Mouse (Mus musculus): ENCODE measurements around the gene Atp6v0c. TPM values are rescaled to one million over a fixed set of nuclear protein-coding genes. Genes with fewer than 3 reads are reported as not detected.
A peak's percentile ranks its signal among the peaks of the same experiment; 100 is the strongest.

Gene Atp6v0c
- 346 and 376 TPM in 2 replicates for total RNA-seq (2021)
- long read RNA-seq, experiment 1, transcript Atp6v0c-201 (3 exons, 1,183 nt), result major isoform, 567 of 584 reads
- long read RNA-seq, experiment 1, transcript Atp6v0c-202 (4 exons, 796 nt), result minor isoform, 5 of 584 reads
- long read RNA-seq, experiment 1, partial matches to known transcripts, result 4 of 584 reads
- long read RNA-seq, experiment 1, other reads (novel, unspliced or antisense), result 8 of 584 reads
- long read RNA-seq, experiment 2, transcript Atp6v0c-201 (3 exons, 1,183 nt), result major isoform, 385 of 402 reads
- long read RNA-seq, experiment 2, partial matches to known transcripts, result 7 of 402 reads
- long read RNA-seq, experiment 2, other reads (novel, unspliced or antisense), result 7 of 402 reads

DNA sequence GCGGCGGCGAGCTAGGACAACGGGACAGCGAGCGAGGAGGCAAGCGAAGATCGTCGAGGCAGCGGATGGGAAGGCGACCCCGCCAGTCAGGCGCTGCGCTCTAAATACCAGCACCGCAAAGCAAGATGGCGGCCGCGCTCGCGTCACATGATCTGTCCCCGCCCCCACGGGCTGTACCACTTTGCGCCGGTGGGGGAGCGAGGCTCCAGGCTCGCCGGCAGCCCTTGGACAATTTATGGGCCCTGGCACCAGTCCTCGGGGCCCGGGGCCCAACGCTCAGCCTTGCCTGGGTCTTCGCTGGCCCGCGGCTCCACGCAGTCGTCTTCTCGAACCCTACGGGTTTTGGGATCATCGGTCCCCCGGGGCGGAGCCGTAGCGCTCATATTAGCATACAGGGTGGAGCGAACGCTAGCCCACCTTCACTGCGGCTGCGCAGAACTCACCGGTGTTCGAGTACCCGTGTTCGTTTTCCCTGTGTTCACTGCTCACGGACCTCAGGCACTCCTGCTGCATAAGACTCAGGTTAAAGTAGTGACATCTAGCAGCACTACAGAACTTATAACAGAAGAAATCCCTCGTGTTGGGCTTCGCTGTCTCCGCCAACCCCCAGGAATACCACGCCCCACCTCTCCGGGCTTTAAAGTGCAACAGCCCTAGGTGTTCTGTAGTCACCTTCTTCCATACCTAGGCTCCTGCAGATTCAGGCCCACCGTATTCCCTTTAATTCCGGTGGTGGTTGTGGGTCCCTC lies at the start of gene Atp6v0c:
TSS of gene Atp6v0c (minus strand) at position 386 of the 749 bp plus-strand sequence.
- DNase-seq, result peak; percentile 96

DNA sequence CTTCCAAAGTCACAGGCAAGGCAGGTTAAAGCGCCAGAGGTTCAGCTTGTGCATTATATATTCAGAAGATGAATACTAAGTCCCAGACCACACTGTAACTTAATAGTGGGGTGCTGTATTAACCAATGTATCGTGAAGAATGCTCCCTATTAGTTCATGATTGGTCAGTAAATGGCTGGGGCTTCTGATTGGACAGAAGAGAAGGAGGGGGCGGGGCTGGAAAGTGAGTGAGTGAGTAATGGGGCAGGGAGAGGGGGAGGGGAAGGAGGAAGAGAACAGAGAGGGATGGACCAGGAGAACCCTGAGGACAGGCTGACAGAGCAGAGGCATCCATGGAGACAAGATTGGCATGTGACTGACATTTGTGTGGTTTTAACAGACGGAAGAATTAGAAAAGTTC lies 47.3 kb upstream of the Atp6v0c start:
- no peak for DNase-seq

DNA sequence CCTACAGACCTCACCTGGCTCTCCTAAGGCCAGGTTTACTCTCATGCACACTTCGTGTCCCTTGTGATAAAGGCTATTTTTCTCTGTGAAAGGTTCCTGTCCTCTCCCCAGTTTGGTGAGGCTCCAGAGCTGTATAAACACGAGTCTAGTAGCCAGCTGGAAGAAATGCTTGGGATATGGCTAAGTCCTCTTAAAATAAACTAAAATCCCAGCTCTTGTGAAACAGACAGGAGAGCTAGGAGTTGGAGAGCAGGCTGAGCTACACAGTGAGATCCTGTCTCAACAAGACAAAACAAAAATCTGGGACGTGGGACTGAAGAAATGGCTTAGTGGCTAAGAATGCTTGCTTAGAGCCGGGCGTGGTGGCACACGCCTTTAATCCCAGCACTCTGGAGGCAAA lies 43.7 kb upstream of the Atp6v0c start:
- DNase-seq, result no peak

GRCm38 (mm10) chr17:24212441-24213018 lies 43.0 kb upstream of the Atp6v0c start:
- no peak for DNase-seq

- DNase-seq, result peak; percentile 83
Measured at GRCm38 (mm10) chr17:24211631-24212440, 42.3 kb upstream of the Atp6v0c start.

DNA sequence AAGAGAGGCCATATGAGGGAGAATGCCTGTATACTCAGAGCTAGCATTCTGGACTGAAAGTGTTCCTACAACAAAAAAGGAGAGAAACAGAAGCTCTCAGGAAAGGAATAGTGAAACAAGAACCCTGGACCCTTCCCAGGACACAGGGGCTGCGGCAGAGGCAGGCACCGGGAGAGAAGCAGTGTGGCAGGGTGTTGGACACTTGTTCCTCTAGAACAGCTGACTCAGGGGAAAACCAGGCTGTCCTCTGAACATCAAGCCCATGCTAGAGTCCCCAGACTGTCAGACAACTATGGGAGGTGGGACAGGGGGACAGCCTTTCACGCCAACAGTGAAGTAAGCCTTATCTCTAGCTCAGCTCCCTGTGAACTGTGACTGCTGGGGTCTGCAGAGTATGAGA lies 41.1 kb upstream of the Atp6v0c start:
- DNase-seq, result no peak

- no peak for DNase-seq
Measured at GRCm38 (mm10) chr17:24209916-24210240, 40.4 kb upstream of the Atp6v0c start.

DNA sequence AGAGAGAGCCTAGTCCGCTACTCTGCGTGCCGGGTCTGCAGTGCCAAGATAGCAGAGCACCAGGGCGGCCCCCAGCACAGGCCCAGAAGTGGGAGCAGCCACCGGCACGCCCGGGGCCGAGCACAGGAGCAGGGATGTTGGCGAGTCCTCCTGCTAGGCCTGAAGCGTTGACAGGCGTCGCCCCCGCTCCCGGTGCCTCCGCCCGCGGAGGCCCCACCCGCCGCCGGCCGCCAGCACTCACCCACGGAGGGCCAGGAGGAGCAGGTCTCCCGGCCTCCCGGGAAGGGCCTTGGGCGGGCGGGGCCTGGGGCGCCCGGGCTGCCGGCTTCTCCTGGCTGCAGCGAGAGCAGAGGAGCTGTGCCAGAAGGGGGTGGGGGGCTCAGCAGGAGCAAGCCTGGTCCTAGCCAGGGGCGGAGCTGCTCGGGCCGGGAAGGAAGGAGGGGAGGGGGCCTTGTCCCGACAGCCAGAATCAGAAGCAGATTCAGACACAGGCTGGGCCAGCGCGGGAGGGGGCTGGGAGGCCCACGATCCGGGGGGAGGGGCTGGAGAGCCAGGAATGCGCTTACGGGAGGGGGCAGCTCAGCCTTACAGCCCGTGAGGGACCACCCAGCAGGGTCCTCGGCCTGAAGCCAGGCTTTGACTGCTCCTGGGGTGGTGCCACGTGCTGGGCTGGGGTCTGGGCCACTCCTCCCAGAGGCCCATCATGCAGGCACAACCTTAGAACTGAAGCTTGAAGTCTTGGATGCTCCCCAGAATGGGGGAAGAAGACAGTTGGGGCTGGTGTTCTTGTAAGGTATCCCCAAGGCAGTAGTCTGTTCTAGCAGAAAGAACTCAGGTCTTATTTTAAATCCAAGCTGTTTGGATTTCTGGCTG lies 39.8 kb upstream of the Atp6v0c start, which contains the start of gene Ntn3:
TSS of gene Ntn3 (minus strand) at position 489 of the 873 bp plus-strand sequence.
- DNase-seq, result peak; percentile 66

DNA sequence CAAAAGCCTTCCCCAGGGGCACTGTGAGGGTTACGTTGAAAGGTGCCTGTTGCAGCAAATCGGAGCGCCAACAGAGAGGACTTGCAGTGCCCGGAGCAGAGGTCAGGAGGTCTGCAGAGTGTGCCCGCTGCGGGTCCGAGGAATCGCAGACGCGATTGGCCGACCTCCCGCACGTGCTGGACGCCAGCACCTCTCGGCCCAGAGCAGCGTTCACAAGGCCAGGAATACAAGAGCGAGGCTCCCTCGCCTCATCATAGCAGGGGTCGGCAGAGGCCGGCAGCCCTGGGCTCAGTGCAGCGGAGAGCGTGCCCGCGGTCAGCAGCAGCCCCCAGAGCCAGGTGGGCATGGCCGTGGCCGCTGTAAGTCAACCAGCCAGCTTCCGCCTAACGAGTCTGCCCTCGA lies 39.1 kb upstream of the Atp6v0c start:
- peak; percentile 57 for DNase-seq

- DNase-seq, result no peak
Measured at GRCm38 (mm10) chr17:24207768-24208640, 38.5 kb upstream of the Atp6v0c start.

DNA sequence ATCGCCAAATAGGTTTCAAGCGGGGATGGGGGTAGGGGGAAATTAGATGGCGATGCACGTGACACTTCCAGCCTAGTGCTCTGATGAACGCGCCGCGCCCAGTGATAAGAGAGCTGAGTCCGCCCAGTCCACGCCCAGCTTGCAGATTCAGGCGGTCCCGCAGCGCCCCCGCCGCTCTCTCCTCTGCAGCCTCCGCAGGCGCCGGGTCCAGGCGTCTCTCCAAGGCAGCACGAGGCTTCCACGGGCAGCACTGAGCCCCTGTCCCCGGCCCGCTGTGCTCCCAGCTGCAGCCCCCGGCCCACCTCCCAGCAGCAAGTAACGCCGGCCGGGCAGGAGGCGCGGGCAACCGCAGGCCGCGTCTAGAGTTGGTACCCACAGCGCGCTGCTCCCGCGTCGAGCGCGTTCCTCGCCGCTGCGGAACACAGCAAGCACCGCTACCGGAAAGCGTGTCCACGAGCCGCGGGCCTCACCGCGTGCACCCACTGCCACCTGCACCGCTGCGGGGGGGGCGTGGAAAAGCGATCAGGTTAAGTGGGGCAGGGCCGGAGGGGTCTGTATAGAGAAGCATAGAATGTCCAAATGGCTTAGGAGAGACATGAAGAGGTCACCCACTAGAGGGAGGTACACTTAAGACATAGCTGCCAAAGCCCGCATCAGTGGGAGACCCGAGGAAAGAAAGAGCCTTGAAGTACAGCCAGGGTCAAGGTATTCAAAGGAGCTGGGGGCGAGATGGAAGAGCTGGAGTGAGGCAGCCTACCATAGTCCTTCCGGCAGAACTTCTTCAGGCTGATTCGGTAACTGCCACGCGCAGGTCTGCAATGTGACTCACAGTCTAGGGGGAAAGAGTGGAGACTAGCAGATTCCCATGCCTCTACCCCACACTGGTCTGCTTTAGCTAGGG lies 37.2 kb upstream of the Atp6v0c start:
- peak; percentile 64 for DNase-seq

GRCm38 (mm10) chr17:24205908-24206361 lies 36.4 kb upstream of the Atp6v0c start:
- peak; percentile 56 for DNase-seq

DNA sequence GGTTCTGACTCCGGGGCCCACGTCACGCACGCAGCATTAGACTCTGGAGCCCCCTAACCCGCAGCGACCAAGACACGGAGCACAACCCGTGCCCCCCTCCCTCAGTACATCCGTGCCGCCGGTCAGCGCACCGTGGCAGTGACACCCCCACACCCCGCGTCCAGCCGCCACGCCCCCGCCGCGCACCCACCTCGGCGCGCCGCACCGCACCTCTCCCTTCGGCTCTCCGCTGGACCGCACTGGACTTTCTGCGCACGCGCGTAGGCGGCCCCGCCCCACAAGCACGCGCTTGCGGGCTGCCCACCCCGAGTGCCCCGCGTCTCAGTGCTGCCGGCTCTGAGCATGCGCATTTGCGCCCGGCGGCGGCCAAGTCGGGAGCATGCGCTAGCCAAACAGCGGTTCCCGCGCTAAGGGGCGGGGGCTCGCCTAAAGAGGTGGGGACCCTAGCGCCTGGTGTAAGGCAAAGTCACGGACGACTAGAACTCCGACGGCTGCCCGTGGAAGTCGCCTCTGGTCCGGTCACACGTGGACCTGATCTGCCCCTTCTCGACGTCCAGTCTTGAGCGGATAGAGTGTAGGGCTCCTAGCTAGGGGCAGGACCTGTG lies 35.9 kb upstream of the Atp6v0c start, which contains the start of gene Tbc1d24:
TSS of gene Tbc1d24 (minus strand) at position 279 of the 605 bp plus-strand sequence.
- DNase-seq, result peak; percentile 95

GRCm38 (mm10) chr17:24204846-24205245 lies 35.3 kb upstream of the Atp6v0c start:
- peak; percentile 65 for DNase-seq

- peak; percentile 43 for DNase-seq
Measured at GRCm38 (mm10) chr17:24203611-24204534, 34.4 kb upstream of the Atp6v0c start.

DNA sequence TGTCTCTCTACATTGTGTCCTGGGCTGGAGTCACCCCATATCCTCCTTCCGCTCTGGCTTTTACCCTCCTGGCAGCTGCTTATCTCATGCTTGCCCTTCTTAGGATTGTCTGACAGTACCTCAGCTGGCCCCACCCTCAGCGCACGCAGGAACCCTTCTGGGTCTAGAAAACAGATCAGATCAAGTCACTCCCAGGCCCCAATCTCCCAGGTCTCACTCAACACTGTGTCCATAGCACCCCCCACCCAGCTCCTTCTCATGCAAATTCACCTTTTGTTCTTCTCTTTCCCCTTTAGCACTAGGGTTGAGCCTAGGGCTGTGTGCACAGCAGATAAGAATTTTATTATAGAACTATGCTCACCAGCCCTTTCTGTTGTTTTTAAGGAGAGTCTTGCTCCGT lies 33.6 kb upstream of the Atp6v0c start:
- DNase-seq, result no peak

DNA sequence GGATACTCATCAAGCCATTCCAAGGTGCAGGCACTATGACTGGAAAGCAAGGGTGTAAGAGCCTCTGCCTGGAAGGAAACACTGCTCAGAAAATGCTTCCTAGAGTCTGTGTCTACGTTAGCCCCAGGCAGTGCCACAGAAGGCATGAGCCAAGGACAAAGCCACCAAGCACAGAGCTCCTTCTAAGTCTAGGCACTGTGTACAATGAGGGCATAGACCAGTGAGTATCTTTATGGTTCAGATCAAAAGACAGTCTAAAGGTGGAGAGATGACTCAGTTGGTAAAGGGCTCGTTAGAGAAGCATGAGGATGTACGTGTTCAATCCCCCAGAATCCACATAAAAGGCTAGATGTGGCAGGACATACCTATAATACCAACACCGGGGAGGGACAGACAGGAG lies 31.6 kb upstream of the Atp6v0c start:
- no peak for DNase-seq

Data from adrenal gland, postnatal 14 days (tissue).